Mouse (Mus musculus) erythroblast, embryonic 14.5 days (primary cell): ENCODE measurements around the gene Trabd. TPM values are rescaled to one million over a fixed set of nuclear protein-coding genes. Genes with fewer than 3 reads are reported as not detected.

Source experiments
- H3K27me3 ChIP-seq: 2 replicates; pipeline ENCODE4 v1.6.1; 2012; ENCODE audit warnings: inconsistent platforms; ENCODE audit not compliant: control insufficient read depth
- H3K36me3 ChIP-seq: 2 replicates; pipeline ENCODE4 v1.6.1; 2012; ENCODE audit warnings: mild to moderate bottlenecking, inconsistent platforms; ENCODE audit not compliant: control insufficient read depth
- H3K4me1 ChIP-seq: 2 replicates; pipeline ENCODE4 v1.6.1; 2012; ENCODE audit warnings: inconsistent platforms; ENCODE audit not compliant: control insufficient read depth
- H3K4me3 ChIP-seq: replicated peaks from 2 replicates; pipeline ENCODE3; 2012; ENCODE audit warnings: moderate library complexity, mild to moderate bottlenecking, inconsistent platforms
- H3K9me3 ChIP-seq: 2 replicates; pipeline ENCODE4 v1.6.1; 2012; ENCODE audit warnings: low read length, inconsistent platforms, mixed read lengths; ENCODE audit not compliant: control insufficient read depth
- GATA1 ChIP-seq: IDR thresholded peaks from 2 replicates; pipeline ENCODE4 v1.6.1; 2012; ENCODE audit warnings: low read length, inconsistent platforms, mixed read lengths
- TAL1 ChIP-seq: IDR thresholded peaks from 3 replicates; pipeline ENCODE4 v1.6.1; 2012; ENCODE audit warnings: low read length, inconsistent platforms, mixed read lengths
- polyA plus RNA-seq: library from polyadenylated mRNA; stranded (reverse); fragments of >175 nt; gene quantifications from 2 replicates; pipeline ENCODE4 v1.2.3, GENCODE M21; 2012

Gene Trabd
- polyA plus RNA-seq, 1 experiment = 1.7 TPM

DNA sequence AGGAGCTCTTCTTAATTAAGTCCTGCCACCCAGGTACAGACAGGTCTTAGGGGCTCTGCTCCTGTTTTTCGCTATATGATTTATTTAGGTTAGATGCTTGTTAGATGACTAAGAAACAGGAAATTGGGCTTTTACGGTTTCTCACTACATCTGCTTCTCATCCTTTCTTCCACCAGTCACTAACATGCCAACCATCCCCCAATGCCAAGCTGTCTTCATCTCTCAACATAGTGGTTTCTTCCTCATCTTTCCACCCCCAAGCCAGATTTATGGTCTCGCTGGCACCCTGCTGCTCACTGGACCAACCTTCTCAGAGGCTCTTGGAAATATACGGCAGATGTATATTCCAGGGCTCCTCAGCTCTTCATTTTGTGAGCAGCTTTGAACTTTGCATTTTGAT lies 15.7 kb downstream of the Trabd start:
- H3K9me3 ChIP-seq = no peaks in the 10 kb centered on the region
- H3K36me3 ChIP-seq = peaks cover 59% of the 10 kb centered on the region
- H3K4me1 ChIP-seq = peaks cover 29% of the 10 kb centered on the region
- TF ChIP-seq TAL1 (no peak), GATA1 (no peak)
- H3K27me3 ChIP-seq = no peaks in the 10 kb centered on the region
- no peak overlapping the region for H3K4me3 ChIP-seq

DNA sequence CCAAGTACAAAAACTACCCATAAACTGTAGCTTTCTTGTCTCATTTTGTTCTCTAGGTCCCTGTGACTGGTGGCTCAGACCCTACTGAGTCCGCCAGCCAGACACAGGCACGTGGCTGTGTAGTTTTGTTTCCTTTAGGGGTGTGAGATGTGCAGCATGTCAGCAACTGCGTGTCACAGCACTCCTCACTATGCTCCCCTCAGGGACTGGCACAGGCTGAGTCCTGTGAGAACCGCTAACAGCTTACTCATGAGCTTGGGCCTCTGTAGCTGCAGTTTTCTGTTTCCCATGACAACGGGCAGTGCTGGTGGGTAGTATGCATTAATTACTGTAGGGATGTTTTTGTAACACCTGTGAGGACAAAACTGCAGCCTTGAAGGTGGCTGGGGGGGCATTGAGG lies 17.3 kb downstream of the Trabd start:
- H3K4me1 ChIP-seq = peaks cover 29% of the 10 kb centered on the region
- H3K4me3 ChIP-seq = no peak overlapping the region
- H3K27me3 ChIP-seq = no peaks in the 10 kb centered on the region
- H3K36me3 ChIP-seq = peaks cover 60% of the 10 kb centered on the region
- no peaks in the 10 kb centered on the region for H3K9me3 ChIP-seq
- TF ChIP-seq TAL1 (no peak), GATA1 (no peak)

DNA sequence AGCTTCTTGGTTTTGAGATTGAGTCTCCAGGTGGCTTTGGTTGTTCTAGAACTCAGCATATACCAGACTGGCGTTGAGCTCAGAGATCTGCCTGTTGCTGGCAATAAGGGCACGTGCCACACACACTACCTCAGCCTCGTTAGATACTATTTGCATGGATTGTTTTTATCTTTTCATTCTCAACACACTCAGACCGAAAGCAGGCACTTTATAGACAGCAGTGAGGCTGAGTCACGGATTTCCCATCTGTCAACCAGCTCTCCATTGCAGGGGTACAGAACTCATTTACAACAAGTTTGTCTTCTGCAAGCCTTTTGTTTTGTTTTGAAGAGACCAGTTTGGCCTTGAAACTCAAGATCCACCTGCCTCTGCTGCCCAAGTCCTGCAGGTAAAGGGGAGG lies 22.5 kb downstream of the Trabd start:
- Histone ChIP-seq H3K9me3 (no peaks in the 10 kb centered on the region), H3K4me1 (no peaks in the 10 kb centered on the region), H3K4me3 (no peak overlapping the region), H3K27me3 (no peaks in the 10 kb centered on the region), H3K36me3 (peaks cover 99% of the 10 kb centered on the region)
- TF ChIP-seq GATA1 = no peak
- no peak for TF ChIP-seq TAL1

DNA sequence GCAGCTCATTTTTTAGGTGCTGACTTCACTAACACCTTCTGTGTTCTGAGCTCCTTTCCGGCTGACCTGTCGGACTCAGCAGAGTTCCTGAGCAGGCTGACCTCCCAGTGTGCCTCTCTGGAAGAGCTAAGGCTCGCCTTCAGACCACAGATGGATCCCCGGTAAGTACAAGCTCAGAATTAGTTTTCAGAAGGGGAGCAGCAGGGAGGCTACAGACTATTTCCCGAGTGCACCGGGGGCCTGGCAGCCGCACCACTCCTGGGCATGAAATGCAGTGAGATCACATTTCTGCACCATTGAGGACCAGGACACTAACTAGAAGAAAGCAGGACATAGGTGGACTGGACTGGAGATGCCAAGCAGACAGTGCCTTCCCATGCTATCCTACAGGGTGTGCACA lies 23.7 kb downstream of the Trabd start:
- Histone ChIP-seq H3K4me3 (no peak overlapping the region), H3K36me3 (peaks cover 100% of the 10 kb centered on the region), H3K9me3 (no peaks in the 10 kb centered on the region), H3K4me1 (no peaks in the 10 kb centered on the region), H3K27me3 (no peaks in the 10 kb centered on the region)
- no peak for TF ChIP-seq GATA1

DNA sequence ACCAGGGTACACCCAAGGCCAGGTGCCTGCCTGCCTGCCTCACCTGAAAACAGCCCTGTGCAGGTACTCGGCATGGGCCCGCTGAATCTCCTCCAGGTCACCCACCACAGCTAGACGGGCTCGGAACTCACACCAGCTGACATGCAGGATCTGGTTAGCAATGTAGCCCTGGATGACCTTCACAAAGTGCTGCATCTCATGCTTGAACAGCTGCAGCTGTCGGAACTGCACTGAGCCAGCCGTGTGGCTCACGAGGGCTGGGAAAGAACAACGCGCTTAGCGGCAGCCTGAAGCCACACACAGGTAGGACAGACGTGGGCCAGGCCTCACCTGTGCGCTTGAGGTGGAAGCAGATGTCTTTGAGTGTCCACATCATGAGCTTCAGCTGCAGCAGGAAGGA lies 25.9 kb downstream of the Trabd start:
- H3K4me1 ChIP-seq = no peaks in the 10 kb centered on the region
- peaks cover 100% of the 10 kb centered on the region for H3K36me3 ChIP-seq
- H3K4me3 ChIP-seq = no peak overlapping the region
- no peaks in the 10 kb centered on the region for H3K9me3 ChIP-seq
- TF ChIP-seq GATA1 = no peak
- no peak for TF ChIP-seq TAL1
- no peaks in the 10 kb centered on the region for H3K27me3 ChIP-seq

DNA sequence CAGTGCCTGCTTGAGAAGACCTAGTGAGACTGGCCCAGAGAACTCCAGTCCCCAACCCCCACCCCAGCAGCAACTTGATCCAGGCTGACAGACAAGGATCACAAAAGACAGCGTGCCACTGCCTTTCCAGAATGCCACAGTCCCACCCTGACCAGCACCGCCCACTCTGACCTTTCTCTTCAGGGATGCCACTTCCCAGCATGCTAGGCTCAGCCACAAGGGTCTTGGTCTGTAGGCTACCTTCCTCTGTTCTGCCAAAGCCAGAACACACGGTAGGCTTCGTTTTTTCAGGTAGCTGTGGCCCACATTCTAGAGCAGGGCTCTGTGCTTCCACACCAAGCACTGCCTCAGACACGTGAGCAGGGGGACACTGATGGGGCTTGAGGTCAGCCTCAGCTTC lies 27.7 kb downstream of the Trabd start:
- H3K4me3 ChIP-seq = no peak overlapping the region
- peaks cover 100% of the 10 kb centered on the region for H3K36me3 ChIP-seq
- TF ChIP-seq GATA1 = no peak
- TF ChIP-seq TAL1 = no peak
- H3K9me3 ChIP-seq = no peaks in the 10 kb centered on the region
- H3K4me1 ChIP-seq = no peaks in the 10 kb centered on the region
- H3K27me3 ChIP-seq = no peaks in the 10 kb centered on the region

DNA sequence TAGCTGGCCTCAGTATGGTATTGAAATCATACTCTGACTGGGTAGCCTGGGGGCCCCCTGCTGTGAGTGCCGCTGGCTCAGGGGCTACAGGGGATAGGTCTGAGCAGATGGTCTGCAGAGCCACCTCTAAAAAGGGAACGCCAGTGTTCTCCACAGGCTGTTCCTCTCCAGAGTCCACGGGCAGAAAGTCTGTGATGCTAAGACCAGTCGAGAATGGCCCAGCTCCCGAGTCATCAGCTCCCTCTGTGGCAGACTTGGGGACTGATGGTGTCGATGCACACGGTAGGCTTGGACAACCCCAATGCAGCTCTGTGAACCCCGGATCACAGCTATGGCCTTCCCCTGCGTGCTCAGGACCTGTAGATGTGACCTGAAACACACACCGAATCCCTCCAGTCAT lies 29.0 kb downstream of the Trabd start:
- H3K4me1 ChIP-seq = no peaks in the 10 kb centered on the region
- no peaks in the 10 kb centered on the region for H3K9me3 ChIP-seq
- peaks cover 100% of the 10 kb centered on the region for H3K36me3 ChIP-seq
- TF ChIP-seq TAL1 (no peak), GATA1 (no peak)
- no peaks in the 10 kb centered on the region for H3K27me3 ChIP-seq
- H3K4me3 ChIP-seq = no peak overlapping the region

DNA sequence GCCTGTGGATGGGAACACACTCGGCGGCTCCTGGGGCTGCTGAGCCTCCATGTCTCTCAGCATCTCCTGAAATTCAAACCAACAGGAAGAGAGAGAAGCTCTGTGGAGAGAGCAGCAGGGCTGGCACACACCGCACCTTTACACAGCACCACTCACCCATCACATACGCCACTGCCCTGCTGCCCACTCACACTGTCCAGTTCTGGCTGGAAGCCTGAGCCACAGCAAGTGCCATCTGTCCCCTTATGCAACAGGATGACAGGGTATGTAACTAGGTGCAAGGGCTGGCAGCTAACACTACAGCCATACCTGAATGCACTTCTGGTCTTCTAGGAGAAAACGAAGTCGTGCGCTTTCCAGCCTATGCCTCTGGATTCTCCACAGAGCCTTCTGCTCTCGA lies 29.5 kb downstream of the Trabd start:
- Histone ChIP-seq H3K27me3 (no peaks in the 10 kb centered on the region), H3K9me3 (no peaks in the 10 kb centered on the region), H3K4me1 (no peaks in the 10 kb centered on the region), H3K4me3 (no peak overlapping the region), H3K36me3 (peaks cover 100% of the 10 kb centered on the region)
- TF ChIP-seq GATA1 (no peak), TAL1 (no peak)

DNA sequence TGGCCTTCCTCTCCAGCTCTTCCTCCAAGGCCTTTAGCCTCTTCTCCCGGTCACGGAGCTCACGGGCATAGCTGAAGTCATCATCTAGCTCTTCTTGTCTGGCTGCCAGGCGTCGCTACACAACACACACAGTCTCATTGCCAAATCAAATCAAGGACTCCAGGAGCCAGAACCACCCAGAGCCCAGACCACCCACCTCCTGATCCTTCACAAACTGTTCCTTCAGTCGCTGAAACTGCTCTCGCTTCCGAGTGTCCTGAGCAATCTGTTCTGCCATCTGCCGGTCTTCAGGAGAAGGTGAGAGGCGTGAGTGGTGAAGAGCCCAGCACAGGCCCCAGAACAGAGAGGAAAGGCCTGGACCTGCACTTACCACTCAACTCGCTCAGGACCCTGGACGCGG lies 31.1 kb downstream of the Trabd start:
- Histone ChIP-seq H3K4me1 (no peaks in the 10 kb centered on the region), H3K9me3 (no peaks in the 10 kb centered on the region), H3K4me3 (no peak overlapping the region), H3K36me3 (peaks cover 100% of the 10 kb centered on the region), H3K27me3 (no peaks in the 10 kb centered on the region)
- TF ChIP-seq GATA1 (no peak), TAL1 (no peak)

DNA sequence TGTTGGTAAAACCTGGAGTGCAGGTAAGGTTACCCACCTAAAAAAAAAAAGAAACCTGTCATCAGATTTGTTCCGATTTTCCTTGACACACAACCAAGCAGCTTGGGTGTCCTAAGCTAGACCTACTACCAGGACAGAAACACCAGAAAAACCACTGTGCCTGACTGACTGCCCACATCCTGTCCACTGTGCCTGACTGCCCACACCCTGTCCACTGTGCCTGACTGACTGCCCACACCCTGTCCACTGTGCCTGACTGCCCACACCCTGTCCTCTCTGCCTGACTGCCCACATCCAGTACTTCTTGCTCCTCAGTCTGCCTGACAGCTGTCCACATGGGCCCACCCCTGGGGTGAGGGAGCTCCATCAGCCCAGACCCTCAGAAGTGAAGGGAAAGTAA lies 32.1 kb downstream of the Trabd start:
- TF ChIP-seq TAL1 = no peak
- no peak for TF ChIP-seq GATA1
- Histone ChIP-seq H3K4me3 (no peak overlapping the region), H3K4me1 (no peaks in the 10 kb centered on the region), H3K27me3 (no peaks in the 10 kb centered on the region), H3K9me3 (no peaks in the 10 kb centered on the region), H3K36me3 (peaks cover 100% of the 10 kb centered on the region)

DNA sequence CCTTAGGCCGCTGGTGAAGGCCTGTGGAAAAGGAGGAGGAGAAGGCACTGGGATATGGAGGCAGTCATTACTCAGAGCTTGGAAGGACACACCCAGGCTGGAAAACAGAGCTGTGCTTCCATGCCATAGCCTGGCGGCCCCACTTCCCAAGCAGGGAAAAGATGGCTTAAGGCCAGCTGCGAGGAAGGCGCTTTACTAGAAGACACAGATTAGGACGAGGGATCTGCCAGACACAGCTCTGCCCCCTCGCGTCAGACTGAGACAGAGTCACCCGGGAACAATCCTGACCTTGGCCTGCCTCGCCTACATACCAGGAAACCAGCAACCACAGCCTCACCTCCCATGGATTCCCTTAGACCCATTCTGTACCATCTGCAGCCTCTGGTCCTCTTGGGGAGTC lies 35.2 kb downstream of the Trabd start:
- H3K4me3 ChIP-seq = no peak overlapping the region
- TF ChIP-seq TAL1 = no peak
- TF ChIP-seq GATA1 = no peak
- H3K9me3 ChIP-seq = no peaks in the 10 kb centered on the region
- no peaks in the 10 kb centered on the region for H3K4me1 ChIP-seq
- peaks cover 99% of the 10 kb centered on the region for H3K36me3 ChIP-seq
- H3K27me3 ChIP-seq = no peaks in the 10 kb centered on the region
